Mouse (Mus musculus) bone marrow macrophage, adult 2 months (primary cell): ENCODE results near the gene Actrt2.

Source experiments
- CTCF ChIP-seq: IDR thresholded peaks from 2 replicates; pipeline ENCODE4 v1.5.1; 2012; ENCODE audit warnings: low read depth, mild to moderate bottlenecking, low read length, moderate library complexity
- POLR2A ChIP-seq: IDR thresholded peaks from 2 replicates; pipeline ENCODE4 v1.6.1; 2012; ENCODE audit warnings: mild to moderate bottlenecking, low read depth, low read length, borderline replicate concordance

GRCm38 (mm10) chr4:154705681-154706080 is 38.0 kb upstream of the Actrt2 start:
- no peak for TF ChIP-seq CTCF
- no peak for TF ChIP-seq POLR2A
